Comparison of ENCODE assay signal across 14 mouse cellular contexts in the genomic region with DNA sequence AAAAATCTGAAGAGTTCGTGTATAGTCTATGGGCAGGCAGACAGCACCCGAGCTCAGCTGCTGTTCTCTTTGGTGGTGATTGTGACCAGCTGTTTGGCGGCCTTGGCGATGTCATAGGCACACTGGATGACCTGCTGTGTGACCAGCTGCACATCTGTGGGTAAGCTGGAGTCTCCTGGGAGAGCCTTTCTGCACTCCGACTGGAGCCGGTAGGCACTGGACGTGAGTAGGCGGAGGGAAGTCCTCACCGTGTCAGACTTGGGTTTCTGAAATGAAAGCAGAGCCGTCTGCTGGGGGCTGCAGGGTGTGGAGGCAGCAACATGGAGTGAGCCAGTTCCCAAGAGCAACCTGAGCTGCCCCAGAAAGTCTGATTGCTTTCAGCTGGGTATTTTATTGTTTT. TPM values are rescaled to one million over a fixed set of nuclear protein-coding genes. Genes with fewer than 3 reads are reported as not detected.
DNase-seq lines count a peak whose midpoint lies in the region; ATAC-seq and TF ChIP-seq lines count a peak whose summit lies in the region.
"Had no signal": no experiment of that assay in that cellular context is flagged by ENCODE, and none has a peak within 500 bp of the region (broad histone marks: within the 10 kb centered on the region; RNA-seq: fewer than 3 reads in every experiment).

No protein-coding gene starts in this region.

- no peak overlapping the region for H3K27ac ChIP-seq in kidney, embryonic 16.5 days (ENCODE audit: low read length)
- no peak overlapping the region for H3K27ac ChIP-seq in kidney, adult 2 months (ENCODE audit: insufficient read depth, low read depth, low read length)
- no peak overlapping the region for H3K27ac ChIP-seq in midbrain, embryonic 16.5 days (ENCODE audit: low read length)
- H3K27ac ChIP-seq: embryonic facial prominence, embryonic 15.5 days; forebrain, embryonic 15.5 days; heart, embryonic 13.5 days; liver, embryonic 15.5 days had no signal

- TF ChIP-seq POLR2A in kidney, adult 2 months (IDR thresholded peaks at IDR 0.05; ENCODE audit: low read depth, low read length) = no peak

- no peak overlapping the region for H3K9ac ChIP-seq in kidney, embryonic 16.5 days (replicated peaks; ENCODE audit: low read length)
- H3K9ac ChIP-seq in midbrain, embryonic 16.5 days (ENCODE audit: low read depth, low read length) = no peak overlapping the region
- H3K9ac ChIP-seq: embryonic facial prominence, embryonic 15.5 days; forebrain, embryonic 15.5 days; heart, embryonic 13.5 days; liver, embryonic 15.5 days had no signal

- H3K4me3 ChIP-seq in kidney, embryonic 16.5 days (ENCODE audit: low read length) = no peak overlapping the region
- no peak overlapping the region for H3K4me3 ChIP-seq in kidney, adult 2 months (ENCODE audit: insufficient read depth, low read depth, low read length)
- no peak overlapping the region for H3K4me3 ChIP-seq in midbrain, embryonic 16.5 days (ENCODE audit: low read depth, low read length)
- H3K4me3 ChIP-seq: embryonic facial prominence, embryonic 15.5 days; forebrain, embryonic 15.5 days; heart, embryonic 13.5 days; liver, embryonic 15.5 days had no signal

- no peaks in the 10 kb centered on the region for H3K9me3 ChIP-seq in kidney, embryonic 16.5 days (ENCODE audit: low read length)
- H3K9me3 ChIP-seq in midbrain, embryonic 16.5 days (replicated peaks; ENCODE audit: control insufficient read depth, low read length, poor library complexity, severe bottlenecking) = no peaks in the 10 kb centered on the region
- H3K9me3 ChIP-seq: embryonic facial prominence, embryonic 15.5 days; forebrain, embryonic 15.5 days; heart, embryonic 13.5 days; liver, embryonic 15.5 days had no signal

- H3K27me3 ChIP-seq in kidney, embryonic 16.5 days (ENCODE audit: insufficient read depth, low read length) = no peaks in the 10 kb centered on the region
- H3K27me3 ChIP-seq in kidney, adult 2 months (replicated peaks; ENCODE audit: control insufficient read depth, insufficient read depth, low read length) = no peaks in the 10 kb centered on the region
- H3K27me3 ChIP-seq in midbrain, embryonic 16.5 days (ENCODE audit: control insufficient read depth, insufficient read depth, low read depth, low read length) = no peaks in the 10 kb centered on the region
- H3K27me3 ChIP-seq: embryonic facial prominence, embryonic 15.5 days; forebrain, embryonic 15.5 days; heart, embryonic 13.5 days; liver, embryonic 15.5 days had no signal

- peaks cover 55% of the 10 kb centered on the region for H3K36me3 ChIP-seq in kidney, embryonic 16.5 days (ENCODE audit: insufficient read depth, low read length)
- peaks cover 4% of the 10 kb centered on the region for H3K36me3 ChIP-seq in kidney, adult 2 months (ENCODE audit: control insufficient read depth, insufficient read depth, low read length)
- H3K36me3 ChIP-seq in midbrain, embryonic 16.5 days (ENCODE audit: control insufficient read depth, insufficient read depth, low read length) = peaks cover 41% of the 10 kb centered on the region

- 39% methylated on average over 10 of the region's 10 CpGs for WGBS in kidney, embryonic 16.5 days
- 71% methylated on average over 10 of the region's 10 CpGs for WGBS in kidney, adult 2 months
- 77% methylated on average over 10 of the region's 10 CpGs for WGBS in midbrain, embryonic 16.5 days

- H3K4me2 ChIP-seq in kidney, embryonic 16.5 days (replicated peaks; ENCODE audit: low read depth, low read length) = no peak overlapping the region
- no peak overlapping the region for H3K4me2 ChIP-seq in midbrain, embryonic 16.5 days (ENCODE audit: low read length)
- H3K4me2 ChIP-seq: embryonic facial prominence, embryonic 15.5 days; forebrain, embryonic 15.5 days; heart, embryonic 13.5 days; liver, embryonic 15.5 days had no signal

- peaks cover 6% of the 10 kb centered on the region for H3K4me1 ChIP-seq in kidney, embryonic 16.5 days (ENCODE audit: insufficient read depth, low read length)
- no peaks in the 10 kb centered on the region for H3K4me1 ChIP-seq in kidney, adult 2 months (ENCODE audit: control insufficient read depth, insufficient read depth, low read length)
- no peaks in the 10 kb centered on the region for H3K4me1 ChIP-seq in midbrain, embryonic 16.5 days (ENCODE audit: control insufficient read depth, insufficient read depth, low read length)
- H3K4me1 ChIP-seq: embryonic facial prominence, embryonic 15.5 days; forebrain, embryonic 15.5 days; heart, embryonic 13.5 days; liver, embryonic 15.5 days had no signal

- peak; percentile 64; the same call in 1 of the 2 replicates for ATAC-seq in kidney, embryonic 16.5 days (ENCODE audit: low FRiP score, low TSS enrichment)
- ATAC-seq in midbrain, embryonic 16.5 days = no peak
- ATAC-seq: forebrain, embryonic 15.5 days; inflammation-experienced regulatory T-cells, adult 6 months had no signal

- no peak for TF ChIP-seq CTCF in kidney, adult 2 months (conservative IDR thresholded peaks at IDR 0.05; ENCODE audit: insufficient read depth, insufficient read length, low read depth, low read length)

- peak; percentile 37 for DNase-seq in embryo, embryonic 10 days (ENCODE audit: low spot score)
- DNase-seq in embryo, embryonic 9.5 days (ENCODE audit: extremely low spot score) = no peak
- DNase-seq in kidney, adult 2 months = no peak
- DNase-seq in forelimb bud, embryonic 11.5 days (ENCODE audit: low read depth, low spot score) = peak; percentile 52
- DNase-seq in lung, postnatal 4 days = peak; percentile 26 to 65
- no peak for DNase-seq in adrenal gland, postnatal 10 days
- DNase-seq: cerebellum, adult 18-20 months had no signal

RNA-seq across cellular contexts. Expression of gene Tchp, which starts 22.6 kb away (rescaled TPM):
- polyA plus RNA-seq in kidney, embryonic 16.5 days (2015; fragmentation: Nextera tagmentation; extraction: Ambion mirVana) = 15.5 and 16.1 TPM in 2 replicates
- polyA plus RNA-seq in kidney, adult 2 months (2012; rRNA removed) = 11.4 and 12.1 TPM in 2 replicates
- polyA plus RNA-seq in midbrain, embryonic 16.5 days (2015; fragmentation: Nextera tagmentation; extraction: Ambion mirVana) = 16.3 and 17.5 TPM in 2 replicates
- total RNA-seq in adrenal gland, postnatal 10 days (2021) = 10 to 100 TPM in 1 of 2 experiments, 1 to 10 TPM in 1; 5.7 to 11.7 TPM

RNA-seq across cellular contexts. Expression of gene Gltp, which starts 39.3 kb away (rescaled TPM):
- 86.0 and 89.6 TPM in 2 replicates for polyA plus RNA-seq in kidney, embryonic 16.5 days (2015; fragmentation: Nextera tagmentation; extraction: Ambion mirVana)
- 89.1 and 95.7 TPM in 2 replicates for polyA plus RNA-seq in kidney, adult 2 months (2012; rRNA removed)
- 34.2 and 39.4 TPM in 2 replicates for polyA plus RNA-seq in midbrain, embryonic 16.5 days (2015; fragmentation: Nextera tagmentation; extraction: Ambion mirVana)
- 10 to 100 TPM; 31.2 to 38.3 TPM for total RNA-seq in adrenal gland, postnatal 10 days (2021)

RNA-seq across cellular contexts. Expression of gene Ankrd13a, which starts 44.3 kb away (rescaled TPM):
- 15.6 and 33.9 TPM in 2 replicates for polyA plus RNA-seq in kidney, embryonic 16.5 days (2015; fragmentation: Nextera tagmentation; extraction: Ambion mirVana)
- polyA plus RNA-seq in kidney, adult 2 months (2012; rRNA removed) = 47.7 and 51.6 TPM in 2 replicates
- 24.3 and 29.0 TPM in 2 replicates for polyA plus RNA-seq in midbrain, embryonic 16.5 days (2015; fragmentation: Nextera tagmentation; extraction: Ambion mirVana)
- total RNA-seq in adrenal gland, postnatal 10 days (2021) = 10 to 100 TPM; 91.7 to 95.0 TPM

RNA-seq across cellular contexts. Expression of gene Git2, which starts 45.2 kb away (rescaled TPM):
- polyA plus RNA-seq in kidney, embryonic 16.5 days (2015; fragmentation: Nextera tagmentation; extraction: Ambion mirVana) = 45.7 and 50.1 TPM in 2 replicates
- polyA plus RNA-seq in kidney, adult 2 months (2012; rRNA removed) = 30.5 and 32.3 TPM in 2 replicates
- polyA plus RNA-seq in midbrain, embryonic 16.5 days (2015; fragmentation: Nextera tagmentation; extraction: Ambion mirVana) = 48.4 and 54.1 TPM in 2 replicates
- 10 to 100 TPM; 45.3 to 63.5 TPM for total RNA-seq in adrenal gland, postnatal 10 days (2021)

Comparison
In these comparisons a context has a peak if more than half of its experiments do, and no peak if none do; other contexts are left out.
1. DNase-seq: peak in embryo, embryonic 10 days (single experiment), forelimb bud, embryonic 11.5 days (single experiment) and lung, postnatal 4 days (2 of 2); none in embryo, embryonic 9.5 days (single experiment), kidney, adult 2 months (single experiment) and adrenal gland, postnatal 10 days (single experiment).